Mouse (Mus musculus): ENCODE data around the gene Fam71e2. TPM values are rescaled to one million over a fixed set of nuclear protein-coding genes. Genes with fewer than 3 reads are reported as not detected.
"Not testable (repeated sequence)": the region's sequence is repeated elsewhere in the genome, so short reads cannot be mapped to it uniquely, and the experiment has no call there.

Gene Fam71e2
- not detected in 2 replicates for polyA plus RNA-seq (2015; fragmentation: Nextera tagmentation; extraction: Ambion mirVana)

GRCm38 (mm10) chr7:4771202-4771601, at the start of gene Fam71e2:
Gene Fam71e2 (minus strand): TSS chr7:4771302.
- peaks cover 11% of the 10 kb centered on the region for H3K27me3 ChIP-seq (replicated peaks)
- no peak within 1 kb of the TSS for H3K9ac ChIP-seq
- no peak within 1 kb of the TSS for H3K27ac ChIP-seq
- 67% methylated on average over 3 of the region's 5 CpGs for WGBS
- no peaks in the 10 kb centered on the region for H3K9me3 ChIP-seq
- H3K4me1 ChIP-seq (replicated peaks): no peaks in the 10 kb centered on the region
- no peaks in the 10 kb centered on the region for H3K36me3 ChIP-seq
- no peak within 1 kb of the TSS for H3K4me3 ChIP-seq (replicated peaks)
- no peak within 1 kb of the TSS for H3K4me2 ChIP-seq (replicated peaks)
- ATAC-seq: no peak

DNA sequence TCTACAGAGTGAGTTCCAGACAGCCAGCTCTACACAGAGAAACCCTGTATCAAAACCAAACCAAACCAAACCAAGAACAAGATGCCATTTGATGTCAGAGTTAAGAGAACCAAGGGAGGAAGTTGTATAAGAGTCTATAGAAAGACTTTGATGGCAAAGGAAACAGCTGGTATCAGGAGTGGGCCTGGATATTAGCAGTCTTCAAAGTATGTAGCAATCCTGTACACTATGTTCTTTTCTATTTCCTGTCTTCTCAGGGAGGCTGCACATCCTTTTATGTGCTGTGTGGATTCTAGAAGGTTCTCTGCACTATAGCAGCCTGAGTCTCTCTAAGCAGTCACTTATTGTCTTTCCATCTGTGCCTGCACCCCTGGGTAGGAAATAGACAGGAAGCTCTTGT, 45.5 kb upstream of the Fam71e2 start:
- Histone ChIP-seq H3K9ac (no peak overlapping the region), H3K36me3 (no peaks in the 10 kb centered on the region), H3K27me3 (replicated peaks) (no peaks in the 10 kb centered on the region), H3K9me3 (no peaks in the 10 kb centered on the region), H3K27ac (no peak overlapping the region), H3K4me3 (replicated peaks) (no peak overlapping the region), H3K4me2 (replicated peaks) (no peak overlapping the region), H3K4me1 (replicated peaks) (0 out of 2 replicates have a peak, but pooled peaks cover 6% of the 10 kb centered on the region)
- no peak for ATAC-seq

DNA sequence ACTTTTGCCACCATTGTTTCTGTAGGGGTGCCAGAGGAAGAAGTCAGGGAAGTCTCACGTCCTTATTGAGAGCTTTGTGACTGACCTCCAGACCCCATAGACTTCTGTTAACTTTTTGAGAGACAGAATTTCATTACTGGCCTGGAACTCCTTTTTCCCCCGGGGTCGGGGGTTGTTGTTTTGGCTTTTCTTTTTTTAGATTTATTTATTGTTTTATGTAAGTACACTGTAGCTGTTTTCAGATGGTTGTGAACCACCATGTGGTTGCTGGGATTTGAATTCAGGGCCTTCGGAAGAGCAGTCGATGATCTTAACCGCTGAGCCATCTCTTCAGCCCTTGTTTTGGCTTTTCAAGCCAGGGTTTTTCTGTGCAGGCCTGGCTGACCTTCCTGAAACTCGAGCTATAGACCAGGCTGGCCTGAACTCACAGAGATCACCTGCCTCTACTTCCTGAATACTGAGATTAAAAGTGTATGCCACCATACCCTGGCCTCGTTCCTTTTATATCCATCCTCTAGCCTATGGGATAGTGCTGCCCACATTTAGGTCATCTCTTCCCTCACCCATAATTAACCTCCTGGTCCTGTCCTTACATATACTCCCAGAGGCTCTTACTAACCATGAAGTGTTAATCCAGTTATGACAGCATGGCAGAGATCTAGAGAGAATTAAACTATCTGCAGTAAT, 42.1 kb upstream of the Fam71e2 start:
- no peaks in the 10 kb centered on the region for H3K27me3 ChIP-seq (replicated peaks)
- 22% methylated on average over 8 of the region's 8 CpGs for WGBS
- H3K27ac ChIP-seq: peak overlapping the region; percentile 83
- peaks cover 27% of the 10 kb centered on the region for H3K4me1 ChIP-seq (replicated peaks)
- H3K9me3 ChIP-seq: no peaks in the 10 kb centered on the region
- peak overlapping the region; percentile 46 for H3K9ac ChIP-seq
- H3K36me3 ChIP-seq: peaks cover 4% of the 10 kb centered on the region; the same call in 1 of the 2 replicates
- peak overlapping the region; percentile 96 for H3K4me3 ChIP-seq (replicated peaks)
- no peak for ATAC-seq
- peak overlapping the region; percentile 68 for H3K4me2 ChIP-seq (replicated peaks)

DNA sequence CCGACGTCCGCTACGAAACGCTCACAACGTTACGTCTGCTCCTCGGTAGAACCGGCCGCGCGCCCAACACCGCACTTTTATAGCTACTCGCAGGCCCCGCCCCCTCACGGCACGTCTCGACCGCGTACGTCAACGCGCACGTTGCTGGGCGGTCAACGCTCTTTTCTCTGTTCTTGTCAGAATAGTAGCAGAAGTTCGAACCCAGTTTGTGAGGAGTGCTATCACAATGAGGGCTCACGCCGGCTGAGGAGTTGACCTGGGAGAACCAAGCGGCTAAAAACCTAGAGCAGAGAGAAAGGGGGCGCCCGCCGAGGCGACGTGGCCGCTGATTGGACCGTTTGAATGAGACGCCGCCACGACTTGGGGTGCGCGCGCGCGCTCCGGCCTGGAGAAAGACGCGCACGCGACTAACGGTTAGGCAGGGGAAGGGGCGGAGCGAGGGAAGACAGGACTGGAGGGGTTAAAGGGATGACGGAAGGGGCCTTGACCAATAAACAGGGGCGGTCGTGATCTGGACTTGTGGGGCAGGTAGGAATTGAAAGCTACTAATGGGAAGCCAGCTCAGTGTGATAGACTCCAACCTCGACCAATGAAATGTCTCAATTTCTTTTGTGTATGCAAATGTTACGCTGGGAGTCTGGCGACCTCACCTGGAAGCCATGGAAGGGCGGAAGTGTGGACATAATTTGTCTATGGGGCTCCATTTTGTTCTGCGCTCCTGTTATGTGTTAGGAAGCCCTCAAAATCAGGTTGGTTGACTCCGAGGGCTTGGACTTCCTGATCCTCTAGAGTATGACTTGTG, 41.4 kb upstream of the Fam71e2 start, which contains the start of gene Ube2s:
Gene Ube2s, minus strand, starts transcription at position 288 of the 802 bp plus-strand sequence.
- no peaks in the 10 kb centered on the region for H3K9me3 ChIP-seq
- under 1% methylated on average over 62 of the region's 62 CpGs for WGBS
- H3K9ac ChIP-seq: peak within 1 kb of the TSS; percentile 98
- no peaks in the 10 kb centered on the region for H3K27me3 ChIP-seq (replicated peaks)
- H3K36me3 ChIP-seq: peaks cover 4% of the 10 kb centered on the region; the same call in 1 of the 2 replicates
- H3K4me1 ChIP-seq (replicated peaks): peaks cover 25% of the 10 kb centered on the region
- H3K27ac ChIP-seq: peak within 1 kb of the TSS; percentile 93
- peak; percentile 99 for ATAC-seq
- peak within 1 kb of the TSS; percentile 68 for H3K4me2 ChIP-seq (replicated peaks)
- H3K4me3 ChIP-seq (replicated peaks): peak within 1 kb of the TSS; percentile 96

GRCm38 (mm10) chr7:4811842-4812302, 40.8 kb upstream of the Fam71e2 start:
- H3K27me3 ChIP-seq (replicated peaks): no peaks in the 10 kb centered on the region
- H3K9ac ChIP-seq: peak overlapping the region; percentile 98
- H3K27ac ChIP-seq: peak overlapping the region; percentile 93
- H3K36me3 ChIP-seq: peaks cover 10% of the 10 kb centered on the region
- H3K9me3 ChIP-seq: no peaks in the 10 kb centered on the region
- WGBS: under 1% methylated on average over 28 of the region's 36 CpGs
- peak; percentile 44; the same call in 1 of the 2 replicates for ATAC-seq
- peak overlapping the region; percentile 96 for H3K4me3 ChIP-seq (replicated peaks)
- peak overlapping the region; percentile 68 for H3K4me2 ChIP-seq (replicated peaks)
- peaks cover 25% of the 10 kb centered on the region for H3K4me1 ChIP-seq (replicated peaks)

GRCm38 (mm10) chr7:4811131-4811530, 40.0 kb upstream of the Fam71e2 start:
- Histone ChIP-seq H3K27ac (peak overlapping the region; percentile 93; the same call in 1 of the 2 replicates), H3K36me3 (peaks cover 15% of the 10 kb centered on the region), H3K4me2 (replicated peaks) (peak overlapping the region; percentile 68), H3K4me3 (replicated peaks) (peak overlapping the region; percentile 96), H3K4me1 (replicated peaks) (peaks cover 25% of the 10 kb centered on the region), H3K9ac (peak overlapping the region; percentile 98)
- not testable (repeated sequence) for H3K9me3 ChIP-seq; H3K27me3 ChIP-seq (replicated peaks); ATAC-seq
- 33% methylated on average over 10 of the region's 10 CpGs for WGBS

- Histone ChIP-seq H3K27me3 (replicated peaks) (no peaks in the 10 kb centered on the region), H3K9me3 (no peaks in the 10 kb centered on the region), H3K4me1 (replicated peaks) (peaks cover 21% of the 10 kb centered on the region), H3K4me3 (replicated peaks) (no peak overlapping the region), H3K27ac (no peak overlapping the region), H3K36me3 (peaks cover 18% of the 10 kb centered on the region), H3K9ac (no peak overlapping the region), H3K4me2 (replicated peaks) (no peak overlapping the region)
- WGBS: 86% methylated on average over 7 of the region's 7 CpGs
- ATAC-seq: peak; percentile 11; the same call in 1 of the 2 replicates
Measured at GRCm38 (mm10) chr7:4806716-4807115, 35.6 kb upstream of the Fam71e2 start.

- Histone ChIP-seq H3K27me3 (replicated peaks) (no peaks in the 10 kb centered on the region), H3K9ac (no peak overlapping the region), H3K27ac (no peak overlapping the region), H3K9me3 (no peaks in the 10 kb centered on the region), H3K4me1 (replicated peaks) (no peaks in the 10 kb centered on the region), H3K4me2 (replicated peaks) (no peak overlapping the region), H3K4me3 (replicated peaks) (no peak overlapping the region), H3K36me3 (peaks cover 16% of the 10 kb centered on the region)
- no peak for ATAC-seq
Measured at GRCm38 (mm10) chr7:4802247-4802646, 31.1 kb upstream of the Fam71e2 start.

DNA sequence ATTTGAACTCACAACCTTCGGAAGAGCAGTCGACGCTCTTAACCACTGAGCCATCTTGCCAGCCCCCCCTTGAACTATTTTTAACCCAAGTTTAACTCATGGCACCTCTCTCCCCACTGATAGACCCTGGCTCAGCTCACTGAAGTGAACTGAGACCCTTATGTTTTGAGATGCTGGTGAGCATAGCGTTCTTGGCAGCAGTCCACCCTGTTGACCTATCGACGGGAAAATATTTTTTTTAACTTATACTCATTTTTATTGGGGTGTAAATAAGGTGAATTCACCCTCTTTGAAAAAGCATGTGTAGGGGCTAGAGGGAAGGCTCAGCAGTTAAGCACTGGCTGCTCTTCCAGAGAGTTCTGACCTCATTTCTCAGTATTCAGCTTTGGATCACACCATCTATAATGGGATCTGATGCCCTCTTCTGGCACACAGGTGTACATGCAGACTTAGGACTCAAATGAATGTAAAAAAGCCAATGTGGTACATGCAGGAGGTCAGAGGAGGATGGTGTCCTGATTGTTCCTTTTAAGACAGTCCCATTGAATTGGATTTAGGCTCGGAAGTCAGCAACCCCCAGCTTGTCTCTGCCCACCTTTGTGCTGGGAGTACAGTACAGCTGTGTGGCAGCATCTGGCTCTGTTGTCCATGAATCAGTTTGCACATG, 24.8 kb upstream of the Fam71e2 start:
- WGBS: 72% methylated on average over 7 of the region's 7 CpGs
- ATAC-seq: no peak
- Histone ChIP-seq H3K4me2 (replicated peaks) (no peak overlapping the region), H3K4me3 (replicated peaks) (no peak overlapping the region), H3K4me1 (replicated peaks) (peaks cover 14% of the 10 kb centered on the region), H3K36me3 (peaks cover 15% of the 10 kb centered on the region), H3K27ac (no peak overlapping the region), H3K27me3 (replicated peaks) (no peaks in the 10 kb centered on the region), H3K9me3 (no peaks in the 10 kb centered on the region), H3K9ac (no peak overlapping the region)

- Histone ChIP-seq H3K9me3 (no peaks in the 10 kb centered on the region), H3K4me3 (replicated peaks) (no peak overlapping the region), H3K27ac (no peak overlapping the region), H3K27me3 (replicated peaks) (no peaks in the 10 kb centered on the region), H3K9ac (no peak overlapping the region), H3K4me2 (replicated peaks) (peak overlapping the region; percentile 80), H3K4me1 (replicated peaks) (peaks cover 14% of the 10 kb centered on the region), H3K36me3 (peaks cover 15% of the 10 kb centered on the region)
- ATAC-seq: no peak
- 73% methylated on average over 3 of the region's 3 CpGs for WGBS
Measured at GRCm38 (mm10) chr7:4794631-4795168, 23.6 kb upstream of the Fam71e2 start.

DNA sequence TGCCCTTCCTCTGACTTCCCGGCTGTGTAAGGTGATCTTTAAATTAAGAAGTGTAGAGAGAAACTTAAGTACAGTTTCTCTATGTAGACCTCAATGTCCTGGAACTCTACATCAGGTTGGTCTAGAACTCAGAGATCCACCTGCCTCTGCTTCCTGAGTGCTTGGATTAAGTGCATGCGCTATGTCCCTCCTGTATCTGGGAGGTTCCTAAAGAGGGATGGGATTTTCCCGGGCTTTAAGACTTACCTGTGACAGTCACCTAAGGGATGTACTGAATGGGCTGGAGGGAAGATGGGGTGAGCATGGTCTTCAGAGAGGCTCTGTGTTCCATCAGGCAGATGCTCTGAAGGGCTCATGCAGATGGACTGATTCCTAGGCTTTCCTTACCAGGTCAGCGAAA, 22.6 kb upstream of the Fam71e2 start:
- 33% methylated on average over 4 of the region's 4 CpGs for WGBS
- H3K27ac ChIP-seq: peak overlapping the region; percentile 89
- peak overlapping the region; percentile 83 for H3K4me3 ChIP-seq (replicated peaks)
- ATAC-seq: no peak
- H3K9me3 ChIP-seq: no peaks in the 10 kb centered on the region
- peak overlapping the region; percentile 80 for H3K4me2 ChIP-seq (replicated peaks)
- peaks cover 14% of the 10 kb centered on the region for H3K4me1 ChIP-seq (replicated peaks)
- peak overlapping the region; percentile 91 for H3K9ac ChIP-seq
- H3K27me3 ChIP-seq (replicated peaks): no peaks in the 10 kb centered on the region
- peaks cover 15% of the 10 kb centered on the region for H3K36me3 ChIP-seq

DNA sequence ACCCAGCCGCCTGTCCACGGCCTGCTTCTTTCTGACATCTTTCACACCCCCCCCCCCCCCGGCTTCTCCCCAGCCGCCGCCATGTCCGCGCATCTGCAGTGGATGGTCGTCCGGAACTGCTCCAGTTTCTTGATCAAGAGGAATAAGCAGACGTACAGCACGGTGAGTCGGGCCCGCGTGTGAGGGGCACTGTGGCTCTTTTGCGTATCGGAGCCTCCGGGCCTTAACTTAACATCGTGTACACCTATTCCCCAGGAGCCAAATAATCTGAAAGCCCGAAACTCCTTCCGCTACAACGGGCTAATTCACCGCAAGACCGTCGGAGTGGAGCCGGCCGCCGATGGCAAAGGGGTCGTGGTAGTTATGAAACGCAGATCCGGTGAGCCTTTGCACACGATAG, 22.1 kb upstream of the Fam71e2 start:
- ATAC-seq; H3K27me3 ChIP-seq (replicated peaks); H3K9me3 ChIP-seq: not testable (repeated sequence)
- WGBS: under 1% methylated on average over 31 of the region's 31 CpGs
- H3K9ac ChIP-seq: peak overlapping the region; percentile 91
- peaks cover 15% of the 10 kb centered on the region for H3K36me3 ChIP-seq
- peaks cover 16% of the 10 kb centered on the region for H3K4me1 ChIP-seq (replicated peaks)
- H3K4me3 ChIP-seq (replicated peaks): peak overlapping the region; percentile 83
- H3K4me2 ChIP-seq (replicated peaks): peak overlapping the region; percentile 80
- peak overlapping the region; percentile 89 for H3K27ac ChIP-seq
